ENCODE assay signal across 28 mouse cellular contexts in the genomic region with DNA sequence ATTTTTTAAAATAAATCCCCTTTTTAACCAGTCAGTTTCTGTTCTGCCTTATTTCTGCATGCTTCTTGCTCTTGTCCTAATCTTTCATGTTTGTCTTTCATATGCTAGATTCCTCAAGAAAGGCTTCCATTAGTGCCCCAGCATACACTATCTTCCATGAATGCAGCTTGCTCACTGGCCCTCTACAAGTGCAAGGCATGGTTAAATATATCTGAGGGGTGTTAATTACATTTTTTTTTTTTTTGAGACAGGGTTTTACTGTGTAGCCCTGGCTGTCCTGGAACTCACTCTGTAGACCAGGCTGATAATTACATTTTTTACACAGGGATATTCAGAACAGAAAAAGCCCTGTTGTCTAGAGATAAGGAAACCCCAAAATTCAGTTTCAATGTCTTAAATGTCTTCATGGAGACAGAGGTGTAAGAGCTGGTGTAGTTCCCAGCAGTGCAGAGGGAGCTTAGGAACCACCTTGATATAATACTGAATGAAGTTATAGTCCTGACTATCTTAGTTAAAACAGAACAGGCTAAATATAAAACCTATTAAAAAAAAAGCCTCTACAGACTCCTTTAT. TPM values are rescaled to one million over a fixed set of nuclear protein-coding genes. Genes with fewer than 3 reads are reported as not detected.
DNase-seq lines count a peak whose midpoint lies in the region; ATAC-seq and TF ChIP-seq lines count a peak whose summit lies in the region.
"Had no signal": no experiment of that assay in that cellular context is flagged by ENCODE, and none has a peak within 500 bp of the region (broad histone marks: within the 10 kb centered on the region; RNA-seq: fewer than 3 reads in every experiment).

No protein-coding gene starts in this region.

- peak; percentile 54 for TF ChIP-seq EP300 in liver, embryonic 14.5 days (IDR thresholded peaks at IDR 0.05; ENCODE audit: low read depth)

- no peak for ATAC-seq in heart, embryonic 14.5 days (ENCODE audit: insufficient number of reproducible peaks, insufficient read depth, low FRiP score, low read depth)
- no peak for ATAC-seq in heart, embryonic 12.5 days (ENCODE audit: insufficient number of reproducible peaks, low FRiP score)
- ATAC-seq in liver, embryonic 14.5 days (ENCODE audit: insufficient read depth) = no peak
- ATAC-seq in megakaryocyte-erythroid progenitor cell, adult 5-6 weeks (replicated peaks; ENCODE audit: low FRiP score, low TSS enrichment, poor library complexity, severe bottlenecking) = peak; percentile 26
- ATAC-seq: forebrain, embryonic 13.5 days; hindbrain, embryonic 16.5 days; midbrain, embryonic 13.5 days had no signal

- DNase-seq in spleen, postnatal 4 days (ENCODE audit: low spot score in 2 of 2) = peak; percentile 5 to 30
- no peak for DNase-seq in spleen, postnatal 14 days (ENCODE audit: low spot score in 2 of 2)
- DNase-seq in liver, embryonic 14.5 days (ENCODE audit: low read depth in 3 of 3, low spot score in 3 of 3) = no peak
- DNase-seq in layer of hippocampus, postnatal 36 days = no peak
- DNase-seq in layer of hippocampus, adult 2 months (ENCODE audit: low spot score in 2 of 2) = no peak
- DNase-seq: adrenal gland, postnatal 10 days; B cell, adult 2 months; cerebellum, adult 8-10 months; cerebellum, postnatal 25 days; gastrocnemius, postnatal 14 days; kidney, adult 18-20 months; kidney, postnatal 36 days; lung, postnatal 36 days; thymus, postnatal 14 days had no signal

- peaks cover 16% of the 10 kb centered on the region for H3K27me3 ChIP-seq in heart, embryonic 14.5 days (ENCODE audit: control insufficient read depth, insufficient read depth, low read length)
- H3K27me3 ChIP-seq in heart, embryonic 12.5 days (replicated peaks) = peaks cover 8% of the 10 kb centered on the region
- H3K27me3 ChIP-seq in liver, embryonic 14.5 days (ENCODE audit: control insufficient read depth, insufficient read depth, low read length) = no peaks in the 10 kb centered on the region
- H3K27me3 ChIP-seq: embryonic facial prominence, embryonic 15.5 days; forebrain, embryonic 13.5 days; kidney, embryonic 15.5 days; limb, embryonic 15.5 days; megakaryocyte, embryonic 14.5 days; midbrain, embryonic 13.5 days; neural tube, embryonic 13.5 days; stomach, embryonic 15.5 days had no signal

- H3K4me3 ChIP-seq in heart, embryonic 14.5 days (ENCODE audit: control insufficient read depth in 1 of 2, insufficient read depth in 1 of 2, low read depth in 1 of 2, low read length in 2 of 2) = no peak overlapping the region
- H3K4me3 ChIP-seq in heart, embryonic 12.5 days = no peak overlapping the region
- H3K4me3 ChIP-seq in liver, embryonic 14.5 days (ENCODE audit: insufficient read depth in 1 of 2, low read depth in 2 of 2, low read length in 2 of 2) = no peak overlapping the region
- H3K4me3 ChIP-seq in layer of hippocampus, adult 2 months = no peak overlapping the region
- H3K4me3 ChIP-seq: embryonic facial prominence, embryonic 10.5 days; embryonic facial prominence, embryonic 15.5 days; forebrain, embryonic 13.5 days; kidney, embryonic 15.5 days; limb, embryonic 10.5 days; limb, embryonic 15.5 days; megakaryocyte, embryonic 14.5 days; midbrain, embryonic 13.5 days; neural tube, embryonic 13.5 days; stomach, embryonic 15.5 days had no signal

- peak overlapping the region in 1 of 2 experiments; percentile 85; a peak in 1 of 4 replicates for H3K27ac ChIP-seq in heart, embryonic 14.5 days (replicated peaks in 1 of 2; ENCODE audit: control insufficient read depth in 1 of 2, insufficient read depth in 1 of 2, low read depth in 2 of 2, low read length in 2 of 2)
- no peak overlapping the region for H3K27ac ChIP-seq in heart, embryonic 12.5 days (ENCODE audit: poor library complexity, severe bottlenecking)
- peak overlapping the region; percentile 11 for H3K27ac ChIP-seq in liver, embryonic 14.5 days
- no peak overlapping the region for H3K27ac ChIP-seq in layer of hippocampus, adult 2 months
- H3K27ac ChIP-seq: embryonic facial prominence, embryonic 10.5 days; embryonic facial prominence, embryonic 15.5 days; forebrain, embryonic 13.5 days; kidney, embryonic 15.5 days; limb, embryonic 10.5 days; limb, embryonic 15.5 days; midbrain, embryonic 13.5 days; neural tube, embryonic 13.5 days; stomach, embryonic 15.5 days had no signal

- H3K9me3 ChIP-seq in heart, embryonic 14.5 days (ENCODE audit: control insufficient read depth, low read length) = no peaks in the 10 kb centered on the region
- no peaks in the 10 kb centered on the region for H3K9me3 ChIP-seq in heart, embryonic 12.5 days (replicated peaks)
- no peaks in the 10 kb centered on the region for H3K9me3 ChIP-seq in liver, embryonic 14.5 days (ENCODE audit: control insufficient read depth, low read length)
- H3K9me3 ChIP-seq: embryonic facial prominence, embryonic 10.5 days; embryonic facial prominence, embryonic 15.5 days; forebrain, embryonic 13.5 days; kidney, embryonic 15.5 days; limb, embryonic 10.5 days; limb, embryonic 15.5 days; megakaryocyte, embryonic 14.5 days; midbrain, embryonic 13.5 days; neural tube, embryonic 13.5 days; stomach, embryonic 15.5 days had no signal

- H3K4me1 ChIP-seq in heart, embryonic 14.5 days (ENCODE audit: control insufficient read depth in 2 of 2, insufficient read depth in 2 of 2, low read length in 2 of 2) = peaks cover 9 to 45% of the 10 kb centered on the region in 2 experiments
- H3K4me1 ChIP-seq in heart, embryonic 12.5 days (replicated peaks) = peaks cover 31% of the 10 kb centered on the region
- peaks cover 37 to 42% of the 10 kb centered on the region in 2 experiments for H3K4me1 ChIP-seq in liver, embryonic 14.5 days (replicated peaks; ENCODE audit: control insufficient read depth in 2 of 2, insufficient read depth in 2 of 2, low read length in 1 of 2)

- no peak overlapping the region for H3K9ac ChIP-seq in heart, embryonic 14.5 days (ENCODE audit: low read length)
- H3K9ac ChIP-seq in heart, embryonic 12.5 days = no peak overlapping the region
- H3K9ac ChIP-seq in liver, embryonic 14.5 days (replicated peaks) = no peak overlapping the region
- H3K9ac ChIP-seq: embryonic facial prominence, embryonic 15.5 days; forebrain, embryonic 13.5 days; kidney, embryonic 15.5 days; limb, embryonic 15.5 days; midbrain, embryonic 13.5 days; neural tube, embryonic 13.5 days; stomach, embryonic 15.5 days had no signal

- no peak for TF ChIP-seq CTCF in liver, embryonic 14.5 days (IDR thresholded peaks at IDR 0.05; ENCODE audit: low read depth)
- TF ChIP-seq CTCF in layer of hippocampus, adult 2 months (conservative IDR thresholded peaks at IDR 0.05) = no peak

- H3K4me2 ChIP-seq in heart, embryonic 14.5 days (ENCODE audit: low read length) = peak overlapping the region; percentile 51
- no peak overlapping the region for H3K4me2 ChIP-seq in heart, embryonic 12.5 days
- H3K4me2 ChIP-seq in liver, embryonic 14.5 days (ENCODE audit: low read depth) = no peak overlapping the region
- H3K4me2 ChIP-seq: embryonic facial prominence, embryonic 15.5 days; forebrain, embryonic 13.5 days; kidney, embryonic 15.5 days; limb, embryonic 15.5 days; midbrain, embryonic 13.5 days; neural tube, embryonic 13.5 days; stomach, embryonic 15.5 days had no signal

- peaks cover 31% of the 10 kb centered on the region for H3K36me3 ChIP-seq in heart, embryonic 14.5 days (ENCODE audit: control insufficient read depth, insufficient read depth, low read length)
- peaks cover 26% of the 10 kb centered on the region for H3K36me3 ChIP-seq in heart, embryonic 12.5 days
- peaks cover 3% of the 10 kb centered on the region for H3K36me3 ChIP-seq in liver, embryonic 14.5 days (replicated peaks; ENCODE audit: control insufficient read depth, insufficient read depth, low read depth)

RNA-seq across cellular contexts. Expression of gene C2cd2, which starts 3.9 kb away (rescaled TPM):
- 16.4 and 18.9 TPM in 2 replicates for polyA plus RNA-seq in heart, embryonic 14.5 days (2014; fragmentation: Nextera tagmentation; extraction: Ambion mirVana)
- polyA plus RNA-seq in heart, embryonic 12.5 days (2016; fragmentation: Nextera tagmentation; extraction: Ambion mirVana) = 19.3 and 21.2 TPM in 2 replicates
- 1.5 and 1.9 TPM in 2 replicates for polyA plus RNA-seq in liver, embryonic 14.5 days (2012; rRNA removed)
- polyA plus RNA-seq in liver, embryonic 14.5 days (2014; fragmentation: Nextera tagmentation; extraction: Ambion mirVana) = 4.6 and 6.2 TPM in 2 replicates
- total RNA-seq in megakaryocyte-erythroid progenitor cell, adult 5-6 weeks (2014; fragmentation: Nextera tagmentation) = 10.0 and 19.5 TPM in 2 replicates
- total RNA-seq in megakaryocyte-erythroid progenitor cell, adult 5-6 weeks (2017) = 18.2 and 21.9 TPM in 2 replicates
- 10 to 100 TPM; 16.3 to 17.1 TPM for total RNA-seq in layer of hippocampus, postnatal 36 days (2021)
- total RNA-seq in layer of hippocampus, adult 2 months (2021) = 10 to 100 TPM; 15.8 to 20.1 TPM

RNA-seq across cellular contexts. Expression of gene Zbtb21, which starts 3.9 kb away (rescaled TPM):
- 8.4 and 8.7 TPM in 2 replicates for polyA plus RNA-seq in heart, embryonic 14.5 days (2014; fragmentation: Nextera tagmentation; extraction: Ambion mirVana)
- polyA plus RNA-seq in heart, embryonic 12.5 days (2016; fragmentation: Nextera tagmentation; extraction: Ambion mirVana) = 11.0 and 11.7 TPM in 2 replicates
- 3.3 and 3.5 TPM in 2 replicates for polyA plus RNA-seq in liver, embryonic 14.5 days (2012; rRNA removed)
- 2.3 and 3.2 TPM in 2 replicates for polyA plus RNA-seq in liver, embryonic 14.5 days (2014; fragmentation: Nextera tagmentation; extraction: Ambion mirVana)
- 12.0 and 19.6 TPM in 2 replicates for total RNA-seq in megakaryocyte-erythroid progenitor cell, adult 5-6 weeks (2014; fragmentation: Nextera tagmentation)
- total RNA-seq in megakaryocyte-erythroid progenitor cell, adult 5-6 weeks (2017) = 7.5 and 10.3 TPM in 2 replicates
- 10 to 100 TPM; 26.4 to 27.0 TPM for total RNA-seq in layer of hippocampus, postnatal 36 days (2021)
- 10 to 100 TPM; 30.0 to 30.7 TPM for total RNA-seq in layer of hippocampus, adult 2 months (2021)

RNA-seq across cellular contexts. Expression of gene B230307C23Rik, which starts 38.6 kb away (rescaled TPM):
- polyA plus RNA-seq in heart, embryonic 14.5 days (2014; fragmentation: Nextera tagmentation; extraction: Ambion mirVana) = 13.8 and 17.9 TPM in 2 replicates
- 13.7 and 13.9 TPM in 2 replicates for polyA plus RNA-seq in heart, embryonic 12.5 days (2016; fragmentation: Nextera tagmentation; extraction: Ambion mirVana)
- 7.1 and 9.7 TPM in 2 replicates for polyA plus RNA-seq in liver, embryonic 14.5 days (2012; rRNA removed)
- 12.2 and 12.3 TPM in 2 replicates for polyA plus RNA-seq in liver, embryonic 14.5 days (2014; fragmentation: Nextera tagmentation; extraction: Ambion mirVana)
- total RNA-seq in megakaryocyte-erythroid progenitor cell, adult 5-6 weeks (2014; fragmentation: Nextera tagmentation) = 25.2 and 35.0 TPM in 2 replicates
- 79.4 and 105 TPM in 2 replicates for total RNA-seq in megakaryocyte-erythroid progenitor cell, adult 5-6 weeks (2017)
- 10 to 100 TPM; 25.4 to 30.2 TPM for total RNA-seq in layer of hippocampus, postnatal 36 days (2021)
- 10 to 100 TPM; 24.0 to 25.4 TPM for total RNA-seq in layer of hippocampus, adult 2 months (2021)

Comparison
In these comparisons a context has a peak if more than half of its experiments do, and no peak if none do; other contexts are left out.
1. DNase-seq: peak in spleen, postnatal 4 days (2 of 2); none in spleen, postnatal 14 days (0 of 2), liver, embryonic 14.5 days (0 of 3), layer of hippocampus, postnatal 36 days (0 of 2) and layer of hippocampus, adult 2 months (0 of 2).